Mouse (Mus musculus) neural tube, embryonic 14.5 days (tissue): ENCODE data around the gene Fgfrl1. TPM values are rescaled to one million over a fixed set of nuclear protein-coding genes. Genes with fewer than 3 reads are reported as not detected.

Experiments
- ATAC-seq: fragments of 200-750 bp; cut with Nextera tagmentation; 2 replicates; pipeline ENCODE4 v1.8.0; 2017; ENCODE audit warnings: low read depth, mild to moderate bottlenecking, moderate TSS enrichment, moderate library complexity
- H3K27ac ChIP-seq: fragments of 300-500 bp; sonication (generic); 2 replicates; pipeline ENCODE4 v1.5.1; 2014; ENCODE audit warnings: low read depth, mild to moderate bottlenecking, control low read depth, low read length, moderate library complexity, mixed read lengths
- H3K27me3 ChIP-seq: fragments of 300-500 bp; sonication (generic); 2 replicates; pipeline ENCODE4 v1.6.1; 2014; ENCODE audit warnings: low read length; ENCODE audit not compliant: control insufficient read depth, insufficient read depth
- H3K36me3 ChIP-seq: fragments of 300-500 bp; sonication (generic); 2 replicates; pipeline ENCODE4 v1.6.1; 2014; ENCODE audit warnings: low read length, mixed read lengths; ENCODE audit not compliant: control insufficient read depth, insufficient read depth
- H3K4me1 ChIP-seq: fragments of 300-500 bp; sonication (generic); 2 replicates; pipeline ENCODE4 v1.6.1; 2014; ENCODE audit warnings: low read length; ENCODE audit not compliant: control insufficient read depth, insufficient read depth
- H3K4me2 ChIP-seq: fragments of 300-500 bp; sonication (generic); 2 replicates; pipeline ENCODE4 v1.6.1; 2014; ENCODE audit warnings: mild to moderate bottlenecking, low read depth, low read length, control low read depth
- H3K4me3 ChIP-seq: fragments of 300-500 bp; sonication (generic); 2 replicates; pipeline ENCODE4 v1.5.1; 2014; ENCODE audit warnings: low read depth, low read length, control low read depth, mixed read lengths
- H3K9ac ChIP-seq: fragments of 300-500 bp; sonication (generic); replicated peaks from 2 replicates; pipeline ENCODE4 v1.6.1; 2014; ENCODE audit warnings: low read depth, mild to moderate bottlenecking, control low read depth, low read length, mixed read lengths
- H3K9me3 ChIP-seq: fragments of 300-500 bp; sonication (generic); 2 replicates; pipeline ENCODE4 v1.6.1; 2016; ENCODE audit warnings: low read length; ENCODE audit not compliant: control insufficient read depth
- WGBS: fragments of 180-500 bp; shearing (Covaris S2); extraction: QIAGEN DNeasy Blood & Tissue Kit; methylation state at CpG from one replicate; pipeline ENCODE4 v1.1.7; 2014; 5-methylcytosine and 5-hydroxymethylcytosine counted together
- polyA plus RNA-seq: library from polyadenylated mRNA; unstranded; fragments of >200 nt; fragmentation: Nextera tagmentation; extraction: Ambion mirVana; gene quantifications from 2 replicates; pipeline ENCODE4 v1.2.1, GENCODE M21; 2014

Gene Fgfrl1
- polyA plus RNA-seq, 1 experiment from 2014 or later = 7.0 TPM

DNA sequence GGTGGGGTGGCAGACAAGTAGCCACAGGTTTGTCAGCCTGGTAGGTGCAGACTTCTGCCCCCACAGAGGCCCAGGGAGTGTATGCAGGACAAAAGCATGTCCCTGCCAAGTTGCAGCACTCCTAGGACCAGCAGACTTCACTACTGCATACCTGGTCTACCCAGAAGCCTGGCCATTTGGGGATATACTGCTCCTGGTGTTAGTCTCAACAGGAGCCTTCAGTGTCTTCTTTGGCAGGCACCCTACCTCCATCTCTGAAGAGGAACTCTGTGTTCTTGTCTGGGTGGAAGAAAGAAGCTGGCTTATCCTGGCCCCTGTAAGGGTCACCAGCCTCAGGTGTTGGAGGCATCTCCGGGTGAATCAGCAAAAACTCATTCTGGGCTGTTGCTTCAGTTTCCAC lies 23.8 kb downstream of the Fgfrl1 start:
- H3K27ac ChIP-seq = no peak overlapping the region
- WGBS = 96% methylated on average over 1 of the region's 1 CpGs

DNA sequence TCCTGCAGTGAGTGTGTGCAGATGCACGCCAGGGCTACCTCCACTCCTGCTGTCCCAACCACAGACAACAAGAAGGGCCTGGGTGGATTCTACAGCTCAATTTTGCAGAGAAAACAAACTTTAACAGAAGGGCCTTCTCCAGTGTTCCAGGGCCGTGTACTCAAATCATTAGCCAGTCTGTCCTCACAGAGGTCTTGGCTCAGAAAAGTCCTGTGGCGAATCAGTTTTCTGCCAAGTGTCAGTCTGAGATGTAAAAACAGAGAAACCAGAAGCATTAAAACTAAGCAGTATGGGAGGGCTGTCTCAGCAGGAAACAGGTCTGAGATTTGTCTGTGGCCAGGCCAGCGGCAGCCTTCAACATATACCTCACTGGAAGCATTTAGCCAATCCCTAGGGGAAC lies 25.9 kb downstream of the Fgfrl1 start:
- Histone ChIP-seq H3K27ac (no peak overlapping the region; the same call in 1 of the 2 replicates), H3K36me3 (no peaks in the 10 kb centered on the region), H3K4me1 (no peaks in the 10 kb centered on the region), H3K27me3 (no peaks in the 10 kb centered on the region), H3K9ac (no peak overlapping the region), H3K4me2 (no peak overlapping the region), H3K9me3 (no peaks in the 10 kb centered on the region), H3K4me3 (no peak overlapping the region)
- ATAC-seq = no peak
- 24% methylated on average over 4 of the region's 4 CpGs for WGBS

More for the DNA sequence above, 23.8 kb downstream of the Fgfrl1 start:
- Histone ChIP-seq H3K9me3 (no peaks in the 10 kb centered on the region), H3K4me1 (no peaks in the 10 kb centered on the region), H3K9ac (no peak overlapping the region), H3K36me3 (no peaks in the 10 kb centered on the region), H3K4me2 (no peak overlapping the region), H3K4me3 (no peak overlapping the region), H3K27me3 (no peaks in the 10 kb centered on the region)
- no peak for ATAC-seq

DNA sequence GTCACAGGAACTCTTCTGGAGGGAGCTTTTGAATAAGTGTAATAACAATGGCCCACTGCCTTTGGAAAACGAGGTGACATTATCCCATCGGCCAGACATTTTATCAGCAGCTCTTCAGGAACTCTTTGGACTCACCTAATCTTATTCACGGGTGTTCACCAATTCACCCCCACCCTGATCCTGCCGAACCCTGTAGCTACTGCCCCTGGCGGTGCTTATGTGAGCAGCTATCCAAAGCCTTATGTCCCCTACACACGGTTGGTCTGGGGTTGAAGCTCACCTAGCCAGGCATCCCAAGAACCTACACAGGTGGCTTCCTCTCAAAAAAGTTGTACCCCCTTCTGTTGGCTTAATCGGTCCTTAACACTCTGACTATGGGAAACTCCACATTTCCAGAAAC lies 27.6 kb downstream of the Fgfrl1 start:
- no peak overlapping the region for H3K9ac ChIP-seq
- H3K4me3 ChIP-seq = no peak overlapping the region
- 78% methylated on average over 7 of the region's 7 CpGs for WGBS
- no peak overlapping the region for H3K27ac ChIP-seq
- no peak for ATAC-seq
- no peaks in the 10 kb centered on the region for H3K36me3 ChIP-seq
- no peaks in the 10 kb centered on the region for H3K9me3 ChIP-seq
- H3K4me1 ChIP-seq = no peaks in the 10 kb centered on the region
- no peak overlapping the region for H3K4me2 ChIP-seq
- H3K27me3 ChIP-seq = no peaks in the 10 kb centered on the region

DNA sequence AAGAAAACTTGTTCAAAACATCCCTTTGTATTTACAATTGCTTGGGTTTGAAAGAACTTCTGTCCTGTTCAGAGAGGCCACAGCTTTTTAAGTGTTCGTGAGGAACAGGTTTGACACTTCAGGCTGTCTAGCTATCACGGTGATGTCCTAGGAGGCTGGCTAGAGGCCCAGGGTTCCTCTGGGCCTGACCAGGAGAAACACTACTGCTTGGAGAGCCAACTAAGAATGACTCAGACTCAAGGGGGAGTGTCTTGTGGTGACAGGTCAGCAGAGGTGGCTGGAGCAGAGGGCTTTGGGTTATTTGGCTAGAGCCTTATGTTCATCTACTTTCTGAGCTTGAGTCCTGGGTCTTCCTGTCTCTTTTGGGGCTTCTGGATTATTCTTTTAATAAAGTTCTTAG lies 31.8 kb downstream of the Fgfrl1 start:
- Histone ChIP-seq H3K36me3 (no peaks in the 10 kb centered on the region), H3K27ac (no peak overlapping the region), H3K4me3 (no peak overlapping the region), H3K4me1 (no peaks in the 10 kb centered on the region), H3K4me2 (no peak overlapping the region), H3K9ac (no peak overlapping the region), H3K9me3 (no peaks in the 10 kb centered on the region), H3K27me3 (no peaks in the 10 kb centered on the region)
- ATAC-seq = no peak
- 78% methylated on average over 2 of the region's 2 CpGs for WGBS

DNA sequence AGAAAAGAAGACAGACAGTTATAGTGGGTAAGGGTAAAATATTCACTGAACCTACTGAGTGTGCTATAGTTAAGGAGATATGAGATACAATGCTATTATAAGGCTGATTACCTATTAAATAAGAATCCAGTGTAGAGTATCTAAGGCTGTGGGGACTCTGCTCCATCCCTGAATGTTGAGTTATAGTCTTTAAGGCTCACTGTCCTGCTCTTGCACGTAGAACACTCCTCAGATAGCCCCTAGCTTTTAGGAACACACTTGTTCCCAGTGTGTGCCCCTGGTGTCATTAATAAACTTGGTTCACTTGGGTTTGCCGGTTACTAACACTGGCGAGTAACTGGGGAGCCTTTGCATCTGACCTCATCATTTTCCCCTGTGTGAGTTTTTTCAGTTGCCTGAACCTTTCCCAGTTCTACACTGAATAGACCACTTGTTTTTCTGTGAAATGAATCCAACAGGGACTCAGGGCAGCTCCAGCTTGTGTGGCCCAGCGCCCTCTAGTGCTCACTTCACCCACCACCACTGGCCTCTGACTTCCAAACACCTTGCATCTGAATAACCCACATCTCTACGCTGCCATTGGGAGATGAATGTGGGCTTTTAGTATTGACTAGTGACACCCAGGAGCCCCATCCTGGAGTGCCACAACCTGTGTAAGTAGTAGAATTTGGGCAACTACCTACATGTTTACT lies 34.5 kb downstream of the Fgfrl1 start:
- H3K4me1 ChIP-seq = no peaks in the 10 kb centered on the region
- ATAC-seq = peak; percentile 92

DNA sequence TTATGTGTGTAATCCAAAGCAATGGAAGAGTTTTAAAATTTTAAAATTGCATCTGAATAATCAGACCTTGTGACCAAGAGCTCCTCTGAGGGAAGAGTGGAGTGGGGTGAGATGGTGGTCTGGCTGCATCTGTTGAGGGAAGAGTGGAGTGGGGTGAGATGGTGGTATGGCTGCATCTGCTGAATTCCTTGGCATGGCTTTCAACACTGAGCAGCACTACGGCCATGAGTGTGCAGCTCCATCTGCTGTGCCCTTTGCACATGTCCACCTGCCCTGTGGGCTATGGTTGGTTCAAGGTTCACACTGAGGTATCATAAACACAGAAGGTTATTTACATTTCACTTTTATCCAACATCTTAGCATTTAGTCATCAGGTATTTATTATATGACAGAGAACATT lies 35.2 kb downstream of the Fgfrl1 start:
- ATAC-seq = no peak
- 90% methylated on average over 1 of the region's 1 CpGs for WGBS
- no peaks in the 10 kb centered on the region for H3K27me3 ChIP-seq
- H3K4me2 ChIP-seq = no peak overlapping the region
- H3K4me3 ChIP-seq = no peak overlapping the region
- no peak overlapping the region for H3K27ac ChIP-seq
- no peak overlapping the region for H3K9ac ChIP-seq
- no peaks in the 10 kb centered on the region for H3K4me1 ChIP-seq
- H3K9me3 ChIP-seq = no peaks in the 10 kb centered on the region
- H3K36me3 ChIP-seq = no peaks in the 10 kb centered on the region

More for the DNA sequence above, 34.5 kb downstream of the Fgfrl1 start:
- Histone ChIP-seq H3K9me3 (no peaks in the 10 kb centered on the region), H3K4me2 (no peak overlapping the region), H3K9ac (no peak overlapping the region), H3K4me3 (no peak overlapping the region), H3K27me3 (no peaks in the 10 kb centered on the region), H3K27ac (no peak overlapping the region; the same call in 1 of the 2 replicates), H3K36me3 (no peaks in the 10 kb centered on the region)
- 22% methylated on average over 5 of the region's 5 CpGs for WGBS

DNA sequence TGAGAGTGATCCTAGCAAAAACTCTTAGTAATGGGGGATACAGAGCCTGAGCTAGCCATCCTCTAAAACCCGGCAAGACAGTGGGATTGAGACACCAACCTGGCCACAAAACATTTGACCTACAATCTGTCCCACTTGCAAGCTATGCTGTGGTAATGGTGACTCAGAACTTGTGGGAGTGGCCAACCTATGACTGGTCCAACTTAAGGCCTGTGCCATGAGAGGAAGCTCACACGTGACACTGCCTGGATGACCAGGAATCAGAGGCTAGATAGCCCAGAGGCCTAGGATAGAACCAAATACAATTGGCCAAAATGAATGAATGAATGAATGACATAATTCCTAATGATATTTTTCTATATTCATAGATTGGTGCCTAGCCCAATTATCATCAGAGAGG lies 49.7 kb downstream of the Fgfrl1 start:
- 87% methylated on average over 2 of the region's 2 CpGs for WGBS
- Histone ChIP-seq H3K4me1 (no peaks in the 10 kb centered on the region), H3K4me2 (no peak overlapping the region), H3K36me3 (no peaks in the 10 kb centered on the region), H3K27me3 (no peaks in the 10 kb centered on the region), H3K4me3 (no peak overlapping the region), H3K27ac (no peak overlapping the region), H3K9ac (no peak overlapping the region), H3K9me3 (no peaks in the 10 kb centered on the region)
- ATAC-seq = no peak

DNA sequence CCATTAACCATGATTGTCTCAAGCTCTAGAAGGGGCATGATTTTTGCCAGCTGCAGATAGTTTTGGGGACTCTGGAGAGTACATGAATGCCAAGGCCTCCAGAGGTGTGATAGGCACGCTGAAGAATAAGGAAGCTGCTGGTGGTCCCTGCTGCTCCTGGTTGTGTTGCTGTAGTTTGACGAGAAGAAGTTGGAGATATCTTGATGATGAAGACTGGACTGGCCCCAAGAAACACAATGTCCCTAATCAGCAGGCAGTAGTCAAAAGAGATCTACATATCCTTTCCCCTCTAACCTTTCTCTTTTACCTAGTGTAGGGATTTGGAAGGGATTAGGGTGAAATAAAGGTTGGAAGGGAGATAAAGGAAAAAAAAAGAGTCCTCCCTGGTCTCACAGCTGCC lies 50.4 kb downstream of the Fgfrl1 start:
- H3K9me3 ChIP-seq = no peaks in the 10 kb centered on the region
- no peak overlapping the region for H3K9ac ChIP-seq
- WGBS = 67% methylated on average over 2 of the region's 2 CpGs
- ATAC-seq = no peak
- no peak overlapping the region for H3K4me3 ChIP-seq
- H3K36me3 ChIP-seq = no peaks in the 10 kb centered on the region
- no peak overlapping the region for H3K4me2 ChIP-seq
- no peaks in the 10 kb centered on the region for H3K4me1 ChIP-seq
- H3K27ac ChIP-seq = no peak overlapping the region
- no peaks in the 10 kb centered on the region for H3K27me3 ChIP-seq

DNA sequence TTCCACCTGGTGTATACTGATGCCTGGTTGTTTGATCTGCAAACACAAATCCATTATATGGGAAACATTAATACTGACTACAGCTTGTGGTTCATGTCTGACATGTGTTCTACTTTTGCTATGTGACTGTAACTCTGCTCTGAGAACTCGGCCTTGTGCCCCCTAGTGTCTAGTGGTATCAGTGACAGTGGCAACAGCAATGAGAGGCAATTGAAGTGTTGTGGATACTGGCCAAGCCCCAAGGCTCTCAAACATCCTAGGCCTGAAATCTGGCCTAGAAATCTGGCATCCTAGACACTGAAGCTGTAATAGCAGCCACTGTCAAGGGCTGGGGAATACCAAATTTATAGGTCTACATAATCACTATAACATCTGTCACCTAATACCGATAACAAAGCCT lies 51.7 kb downstream of the Fgfrl1 start:
- no peaks in the 10 kb centered on the region for H3K27me3 ChIP-seq
- H3K4me1 ChIP-seq = no peaks in the 10 kb centered on the region
- no peak overlapping the region for H3K4me3 ChIP-seq
- no peaks in the 10 kb centered on the region for H3K9me3 ChIP-seq
- no peak overlapping the region for H3K27ac ChIP-seq
- WGBS = 58% methylated on average over 2 of the region's 2 CpGs
- ATAC-seq = no peak
- H3K4me2 ChIP-seq = no peak overlapping the region
- H3K9ac ChIP-seq = no peak overlapping the region
- H3K36me3 ChIP-seq = no peaks in the 10 kb centered on the region
